Mouse (Mus musculus): ENCODE results near the gene Lat2. TPM values are rescaled to one million over a fixed set of nuclear protein-coding genes. Genes with fewer than 3 reads are reported as not detected.
A peak's percentile ranks its signal among the peaks of the same experiment; 100 is the strongest.

The Lat2 gene
- polyA plus RNA-seq, 2 experiments from 2014 or later, result 6.2 to 15.8 TPM

DNA sequence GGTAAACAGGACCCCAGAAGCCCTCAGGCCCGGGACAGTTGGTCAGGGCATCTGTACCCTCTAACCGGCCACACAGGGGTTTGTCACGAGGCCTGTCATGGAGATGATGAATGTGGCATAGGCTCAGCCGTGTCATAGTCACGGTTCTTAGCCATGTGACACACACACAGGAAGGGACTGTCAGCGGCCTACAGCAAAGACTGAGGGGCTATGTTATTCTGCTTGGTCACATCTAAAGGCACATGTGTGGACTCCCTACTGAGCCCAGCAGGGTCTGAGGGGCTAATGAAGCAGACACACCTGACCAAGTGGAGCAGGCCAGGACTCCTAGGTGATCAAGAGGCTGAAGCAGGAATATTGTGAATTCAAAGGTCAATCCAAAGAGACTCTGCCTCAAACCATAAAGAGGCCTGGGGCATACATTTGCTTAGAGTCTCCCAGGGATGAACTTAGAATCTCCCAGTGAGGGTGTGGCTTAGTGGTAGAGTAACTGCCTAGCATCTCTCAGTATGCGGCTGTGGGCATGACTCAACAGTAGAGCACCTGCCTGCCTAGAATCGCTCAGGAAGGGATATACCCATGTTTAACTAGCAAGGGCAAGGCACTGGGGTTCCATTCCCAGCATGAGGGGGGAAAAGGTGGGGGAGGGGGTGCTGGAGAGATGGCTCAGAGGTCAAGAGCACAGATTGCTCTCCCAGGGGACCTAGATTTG lies 2.9 kb downstream of the Lat2 start:
- ATAC-seq, result no peak

GRCm38 (mm10) chr5:134609916-134610643 lies 4.7 kb downstream of the Lat2 start:
- ATAC-seq, result no peak

DNA sequence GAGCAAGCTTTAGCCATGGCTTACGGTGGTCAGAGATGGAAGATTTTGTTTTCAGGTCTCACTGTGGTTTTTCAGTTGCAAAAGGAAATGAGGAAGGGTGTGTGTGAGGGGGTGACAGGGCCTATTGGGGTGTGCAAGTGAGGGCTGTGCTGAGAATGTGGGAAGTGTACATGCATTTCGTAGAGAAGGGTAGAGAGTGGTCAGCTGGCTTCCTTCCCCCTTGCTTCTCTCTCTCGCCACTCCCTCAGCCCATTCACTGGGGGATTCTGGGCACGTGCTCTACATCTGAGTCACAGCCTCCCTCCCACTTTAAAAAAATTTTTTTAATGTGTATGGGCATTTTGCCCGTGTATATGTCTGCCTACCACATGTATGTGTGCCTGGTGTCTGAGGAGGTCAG lies 7.7 kb downstream of the Lat2 start:
- no peak for ATAC-seq

DNA sequence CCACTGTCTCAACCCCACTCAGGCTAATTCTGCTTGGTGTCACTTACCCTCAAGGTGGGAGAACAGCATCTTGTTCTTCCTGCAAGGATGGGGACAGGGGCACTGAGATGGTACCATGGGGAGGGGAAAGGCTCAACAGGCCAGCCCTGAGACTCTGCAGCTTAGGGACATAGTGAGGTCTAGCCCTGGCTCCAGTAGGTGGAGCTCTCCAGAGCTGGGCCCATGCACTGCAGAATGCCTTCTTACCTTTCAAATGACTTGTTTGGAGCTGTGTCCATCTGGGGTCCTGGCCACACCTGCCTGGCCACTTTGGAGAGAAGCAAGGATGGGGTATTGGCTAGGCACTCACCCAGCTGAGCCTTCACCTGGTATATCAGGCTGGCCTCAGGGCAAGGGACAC lies 8.5 kb downstream of the Lat2 start:
- ATAC-seq, result no peak

DNA sequence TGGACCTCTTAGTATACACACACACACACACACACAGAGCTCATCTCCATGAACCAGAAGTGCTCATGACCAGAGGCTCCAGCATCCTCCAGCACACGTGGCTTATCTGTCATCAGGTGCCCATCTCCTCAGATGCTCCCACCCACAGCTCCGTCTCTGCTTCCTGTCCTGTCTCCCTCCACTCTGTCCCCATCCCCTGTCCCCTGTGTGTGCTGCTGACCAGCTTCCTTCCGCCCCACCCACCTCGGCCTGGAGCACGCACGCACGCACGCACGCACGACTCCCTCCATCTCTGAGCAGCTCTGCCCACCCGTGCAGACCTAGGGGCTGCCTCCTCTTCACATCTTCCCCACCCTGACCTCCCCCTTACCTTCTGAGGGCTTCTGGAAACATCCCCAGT lies 10.4 kb downstream of the Lat2 start:
- ATAC-seq, result no peak

- ATAC-seq, result no peak
Measured at GRCm38 (mm10) chr5:134597711-134598110, 17.1 kb downstream of the Lat2 start.

GRCm38 (mm10) chr5:134593093-134593492 lies 21.7 kb downstream of the Lat2 start:
- ATAC-seq, result no peak

- no peak for ATAC-seq
Measured at GRCm38 (mm10) chr5:134592026-134592581, 22.7 kb downstream of the Lat2 start.

GRCm38 (mm10) chr5:134589900-134590299 lies 24.9 kb downstream of the Lat2 start:
- ATAC-seq, result no peak

GRCm38 (mm10) chr5:134584798-134585197 lies 30.0 kb downstream of the Lat2 start:
- ATAC-seq, result no peak

DNA sequence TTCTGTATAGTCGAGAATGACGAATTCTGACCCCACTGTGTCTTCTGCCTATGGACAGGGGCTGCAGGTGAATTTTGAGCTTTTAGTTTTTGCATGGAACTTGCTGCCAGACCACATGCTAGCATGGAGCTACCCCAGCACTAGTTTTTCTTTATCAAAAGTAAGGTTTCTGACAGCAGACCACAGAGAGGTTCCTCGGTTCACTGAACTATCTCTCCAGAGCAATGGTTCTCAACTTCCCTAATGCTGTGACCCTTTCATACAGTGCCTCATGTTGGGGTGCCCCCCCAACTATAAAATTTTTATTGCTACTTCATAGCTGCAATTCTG lies 31.0 kb downstream of the Lat2 start:
- ATAC-seq, result no peak

DNA sequence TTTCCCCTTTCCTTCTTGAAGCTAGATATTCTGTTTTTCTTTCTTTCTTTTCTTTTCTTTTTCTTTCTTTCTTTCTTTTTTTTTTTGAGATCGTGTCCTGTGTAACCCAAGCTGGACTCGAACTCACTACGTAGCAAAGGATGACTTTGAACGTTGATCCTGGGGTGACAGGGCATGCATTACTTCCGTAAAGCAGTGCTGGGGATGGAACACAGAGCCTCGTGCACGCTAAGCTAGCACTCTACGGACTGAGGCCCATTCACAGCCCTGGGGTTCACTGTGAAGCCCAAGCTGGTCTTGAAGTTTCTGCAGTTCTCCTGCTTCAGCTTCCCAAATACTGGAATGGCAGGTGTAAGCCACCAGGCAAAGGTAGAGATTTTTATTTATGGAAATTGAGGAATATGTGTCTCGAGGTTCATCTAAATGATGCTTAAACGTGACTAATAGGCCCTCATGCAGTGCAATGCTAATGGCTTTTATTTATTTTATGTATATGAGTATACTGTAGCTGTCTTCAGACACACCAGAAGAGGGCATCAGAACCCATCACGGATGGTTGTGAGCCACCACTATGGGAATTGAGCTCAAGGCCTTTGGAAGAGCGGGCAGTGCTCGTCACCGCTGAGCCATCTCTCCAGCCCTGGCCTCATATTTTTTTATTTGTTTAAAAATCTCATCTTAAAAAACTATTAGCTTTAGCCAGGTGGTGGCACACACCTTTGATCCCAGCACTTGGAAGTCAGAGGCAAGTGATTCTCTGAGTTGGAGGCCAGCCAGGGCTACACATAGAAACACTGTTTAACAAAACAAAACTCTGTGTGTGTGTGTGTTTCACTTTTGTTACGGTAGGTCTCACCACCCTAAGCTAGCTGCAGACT lies 31.6 kb downstream of the Lat2 start:
- no peak for ATAC-seq

- ATAC-seq, result peak; percentile 100
Measured at GRCm38 (mm10) chr5:134582221-134582907, 32.5 kb downstream of the Lat2 start.

DNA sequence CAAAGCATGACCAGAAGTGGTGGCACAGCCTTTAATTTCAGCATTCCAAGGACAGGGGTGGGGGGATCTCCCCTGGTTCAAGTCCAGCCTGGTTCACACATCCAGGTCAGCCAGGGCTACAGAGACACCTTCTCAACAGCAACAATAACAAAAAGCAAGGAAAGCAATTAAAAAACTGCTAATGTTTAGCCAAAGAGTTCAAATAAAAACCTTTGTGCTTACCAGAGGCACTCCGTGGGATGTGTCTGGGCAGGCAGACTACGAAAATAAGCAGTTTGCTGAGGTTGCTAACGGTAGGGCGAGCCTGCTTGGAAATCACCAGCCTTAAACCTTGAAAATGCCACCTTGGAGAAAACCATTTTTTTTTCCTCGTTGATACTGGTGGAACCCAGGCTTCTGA lies 33.7 kb downstream of the Lat2 start, which contains the start of gene Rfc2:
Gene Rfc2 (plus strand): TSS at position 221 of the 400 bp plus-strand sequence.
- ATAC-seq, result no peak

DNA sequence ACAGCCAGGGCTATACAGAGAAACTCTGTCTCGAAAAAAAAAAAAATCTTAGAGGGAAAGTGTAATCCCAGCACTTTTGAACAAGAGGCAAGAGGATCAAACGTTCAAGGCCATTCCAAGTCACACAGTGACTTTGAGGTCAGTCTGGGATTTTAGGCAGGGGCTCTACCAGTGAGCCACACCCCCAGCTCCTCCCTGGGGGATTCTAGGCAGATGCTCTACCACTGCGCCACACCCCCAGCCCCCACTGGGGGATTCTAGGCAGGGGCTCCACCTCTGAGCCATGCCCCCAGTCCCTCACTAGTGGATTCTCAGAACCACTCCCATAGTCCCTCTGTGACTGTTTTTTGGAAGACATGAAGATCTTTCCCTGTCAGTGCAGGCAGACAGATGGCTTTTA lies 35.7 kb downstream of the Lat2 start:
- no peak for ATAC-seq

DNA sequence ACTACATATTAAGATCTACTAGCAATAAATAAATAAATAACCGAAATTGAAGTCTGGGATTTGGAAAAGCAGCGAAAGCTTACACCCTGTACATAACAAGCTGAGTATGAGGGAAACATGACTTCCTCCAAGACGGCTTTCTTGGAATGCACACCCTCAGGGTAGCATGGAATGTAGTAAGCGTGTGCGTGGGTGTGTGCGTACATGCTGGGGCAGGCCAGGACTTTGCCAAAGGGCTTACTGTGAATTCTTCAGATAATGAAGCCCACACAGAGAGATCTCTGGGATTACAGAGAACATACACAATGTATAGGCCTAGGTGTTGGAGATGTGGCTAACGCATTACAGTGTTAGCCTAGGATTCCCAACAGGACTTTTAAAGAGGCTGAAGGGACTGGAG lies 37.3 kb downstream of the Lat2 start:
- no peak for ATAC-seq

DNA sequence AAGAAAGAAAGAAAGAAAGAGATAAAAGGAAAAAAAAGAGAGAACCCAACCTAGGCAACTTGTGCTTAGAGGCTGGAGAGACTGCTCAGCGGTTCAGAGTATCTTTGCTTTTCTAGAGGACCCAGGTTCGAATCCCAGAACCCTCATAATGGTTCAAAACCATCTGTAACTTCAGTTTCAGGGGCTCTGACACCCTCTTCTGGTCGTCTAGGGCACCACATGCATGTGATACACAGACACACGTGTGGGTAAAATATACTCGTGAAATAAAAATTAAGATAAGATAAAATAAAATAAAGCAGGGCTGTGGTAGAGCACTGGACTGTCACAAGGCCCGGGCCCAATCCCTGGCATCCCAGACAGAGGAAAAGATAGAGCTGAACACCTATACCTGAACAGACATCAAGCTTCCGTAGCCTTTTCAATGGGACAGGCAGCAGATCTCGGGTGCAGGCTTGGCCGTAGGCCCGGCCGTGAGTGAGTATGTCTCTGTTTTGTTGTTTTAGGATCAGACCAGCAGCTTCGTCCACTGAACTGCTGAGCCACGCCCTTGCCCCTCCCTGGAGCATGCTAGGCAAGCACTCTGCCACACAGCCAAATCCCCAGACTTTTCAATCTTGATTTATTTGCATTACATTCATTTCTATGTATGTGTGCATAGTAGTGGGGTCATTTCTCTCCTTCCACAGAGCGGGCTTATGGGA lies 38.2 kb downstream of the Lat2 start:
- no peak for ATAC-seq

DNA sequence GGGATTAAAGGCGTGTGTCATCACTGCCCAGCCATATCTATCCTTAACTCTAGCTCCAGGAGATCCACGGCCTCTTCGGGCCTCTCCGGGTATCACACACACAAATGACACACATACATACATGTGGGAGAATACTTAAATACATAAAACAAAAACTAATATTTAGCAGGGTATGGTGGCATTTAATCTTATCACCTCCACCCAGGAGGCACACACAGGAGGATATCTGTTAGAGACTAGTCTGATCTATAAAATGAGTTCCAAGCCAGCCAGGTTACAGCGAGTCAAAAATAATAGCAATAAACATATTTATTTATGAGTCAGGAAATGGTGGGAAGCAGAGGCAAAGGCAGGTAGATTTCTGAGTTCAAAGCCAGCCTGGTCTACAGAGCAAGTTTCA lies 39.0 kb downstream of the Lat2 start:
- no peak for ATAC-seq

GRCm38 (mm10) chr5:134572508-134573214 lies 42.2 kb downstream of the Lat2 start:
- no peak for ATAC-seq

GRCm38 (mm10) chr5:134571730-134572507 lies 42.9 kb downstream of the Lat2 start:
- peak; percentile 90 for ATAC-seq
